Mouse (Mus musculus): ENCODE measurements around the gene Ifnk. TPM values are rescaled to one million over a fixed set of nuclear protein-coding genes. Genes with fewer than 3 reads are reported as not detected.

Ifnk gene
- total and polyA plus RNA-seq, 3 experiments = not detected

DNA sequence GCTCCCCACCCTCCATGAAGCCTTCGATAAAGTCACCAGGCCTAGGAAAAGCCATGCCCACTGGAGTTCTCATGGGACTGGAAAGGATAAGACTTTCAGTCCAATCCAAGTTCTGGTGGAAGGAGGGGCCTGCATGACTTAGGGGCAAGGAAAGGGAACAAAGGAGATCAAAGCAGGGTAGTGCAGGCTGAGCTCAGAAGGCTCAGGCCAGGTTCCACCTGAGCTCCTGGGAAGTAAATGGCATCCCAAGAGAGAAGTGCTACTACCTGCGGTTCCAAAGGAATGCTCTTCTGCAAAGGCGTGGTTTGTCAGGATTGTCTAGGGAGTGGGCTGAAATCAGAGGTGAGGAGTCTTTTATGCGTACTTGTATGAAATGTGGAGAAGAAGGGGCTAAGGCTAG lies 39.4 kb upstream of the Ifnk start:
- DNase-seq (ENCODE audit: extremely low read depth) = no peak
- Histone ChIP-seq H3K36me3 (replicated peaks in 1 of 2; ENCODE audit: control insufficient read depth in 1 of 2, insufficient read depth in 1 of 2, low read length in 1 of 2) (peaks cover 0 to 34% of the 10 kb centered on the region in 2 experiments), H3K4me1 (ENCODE audit: control insufficient read depth in 1 of 2, insufficient read depth in 2 of 2) (peaks cover 18 to 58% of the 10 kb centered on the region in 2 experiments), H3K9ac (ENCODE audit: insufficient read depth, low read depth) (no peak overlapping the region), H3K27ac (ENCODE audit: insufficient read depth, low read depth) (no peak overlapping the region), H3K4me2 (ENCODE audit: insufficient read depth, low read depth, poor library complexity, severe bottlenecking) (no peak overlapping the region), H3K9me3 (replicated peaks; ENCODE audit: low read length) (peaks cover 4% of the 10 kb centered on the region), H3K27me3 (replicated peaks) (no peaks in the 10 kb centered on the region), H3K4me3 (replicated peaks in 1 of 3; ENCODE audit: low read depth in 2 of 3, low read length in 2 of 3, poor library complexity in 1 of 3) (no peak overlapping the region), H3K79me2 (replicated peaks; ENCODE audit: control insufficient read depth, extremely low read depth, insufficient read depth, poor library complexity, severe bottlenecking) (no peaks in the 10 kb centered on the region)
- in situ Hi-C loops (cut with MboI; ENCODE audit: low pct_ligation_motif_present, low pct_unique_long_range_greater_than_20kb, low sequenced_read_pairs) (no loop called here), dilution Hi-C loops (cut with MboI; ENCODE audit: extremely low pct_ligation_motif_present, extremely low pct_unique_long_range_greater_than_20kb, low sequenced_read_pairs) (no loop called here)
- TF ChIP-seq ZNF384 (IDR thresholded peaks at IDR 0.05; ENCODE audit: low read depth, low read length) (no peak), E2F4 (IDR thresholded peaks at IDR 0.05; ENCODE audit: insufficient replicate concordance, low read depth, low read length) (no peak), TBP (conservative IDR thresholded peaks at IDR 0.05; ENCODE audit: low read depth, low read length) (no peak), MAFK (IDR thresholded peaks at IDR 0.05; ENCODE audit: insufficient replicate concordance, low read length) (no peak), ZC3H11A (IDR thresholded peaks at IDR 0.05; ENCODE audit: low read depth, low read length) (no peak), CTCF (conservative IDR thresholded peaks at IDR 0.05 in 1 of 2, IDR thresholded peaks at IDR 0.05 in 1 of 2; ENCODE audit: low read depth in 2 of 2, low read length in 2 of 2) (no peak), CHD2 (IDR thresholded peaks at IDR 0.05; ENCODE audit: low read length) (no peak)

DNA sequence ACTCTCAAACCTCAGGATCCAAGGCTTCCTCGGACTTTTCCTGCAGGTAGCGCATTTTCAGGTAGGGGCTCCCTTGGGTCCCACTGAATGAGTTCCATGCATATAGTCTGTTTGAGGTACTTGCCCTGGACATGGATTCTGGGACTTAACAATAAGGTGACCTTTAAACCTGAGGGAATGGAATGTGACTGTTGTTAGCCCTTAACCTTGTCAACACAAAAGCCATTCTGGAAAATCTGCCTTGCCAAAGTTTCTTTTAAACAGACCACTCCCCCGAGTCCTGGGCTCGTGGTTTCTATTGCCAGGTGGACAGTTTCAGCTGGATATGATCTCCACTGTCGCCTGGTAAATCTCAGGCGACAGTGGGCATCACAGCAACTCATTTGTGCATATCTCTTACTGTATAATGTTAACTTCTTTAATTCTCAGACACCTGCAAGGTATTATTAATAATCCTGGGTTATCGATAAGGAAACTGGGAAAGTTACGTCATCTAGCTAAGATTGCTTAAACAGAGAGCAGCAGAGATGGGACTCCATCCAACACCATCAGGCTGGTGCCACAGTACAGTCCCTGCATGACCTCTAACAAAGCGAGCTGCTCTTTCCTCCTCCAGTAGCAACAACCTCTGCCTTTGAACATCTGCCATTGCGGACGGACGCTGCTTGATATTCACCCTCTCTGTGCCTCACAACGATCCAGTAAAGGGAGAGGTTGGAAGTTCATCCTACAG lies 38.2 kb upstream of the Ifnk start:
- Histone ChIP-seq H3K9ac (ENCODE audit: insufficient read depth, low read depth) (no peak overlapping the region), H3K4me2 (ENCODE audit: insufficient read depth, low read depth, poor library complexity, severe bottlenecking) (no peak overlapping the region), H3K79me2 (replicated peaks; ENCODE audit: control insufficient read depth, extremely low read depth, insufficient read depth, poor library complexity, severe bottlenecking) (no peaks in the 10 kb centered on the region), H3K4me3 (replicated peaks in 1 of 3; ENCODE audit: low read depth in 2 of 3, low read length in 2 of 3, poor library complexity in 1 of 3) (no peak overlapping the region), H3K4me1 (ENCODE audit: control insufficient read depth in 1 of 2, insufficient read depth in 2 of 2) (peaks cover 20 to 63% of the 10 kb centered on the region in 2 experiments), H3K27ac (ENCODE audit: insufficient read depth, low read depth) (no peak overlapping the region), H3K36me3 (replicated peaks in 1 of 2; ENCODE audit: control insufficient read depth in 1 of 2, insufficient read depth in 1 of 2, low read length in 1 of 2) (peaks cover 0 to 33% of the 10 kb centered on the region in 2 experiments), H3K27me3 (replicated peaks) (no peaks in the 10 kb centered on the region), H3K9me3 (replicated peaks; ENCODE audit: low read length) (peaks cover 9% of the 10 kb centered on the region)
- DNase-seq (ENCODE audit: extremely low read depth) = no peak
- TF ChIP-seq ELF1 (IDR thresholded peaks at IDR 0.05; ENCODE audit: low read depth, low read length) = no peak
- TF ChIP-seq MEF2A (IDR thresholded peaks at IDR 0.05; ENCODE audit: borderline replicate concordance, low read depth, low read length) = no peak
- no peak for TF ChIP-seq CHD2 (IDR thresholded peaks at IDR 0.05; ENCODE audit: low read length)
- TF ChIP-seq BHLHE40 (IDR thresholded peaks at IDR 0.05; ENCODE audit: low read depth, low read length) = no peak
- dilution Hi-C loops (cut with MboI; ENCODE audit: extremely low pct_ligation_motif_present, extremely low pct_unique_long_range_greater_than_20kb, low sequenced_read_pairs) (no loop called here), in situ Hi-C loops (cut with MboI; ENCODE audit: low pct_ligation_motif_present, low pct_unique_long_range_greater_than_20kb, low sequenced_read_pairs) (no loop called here)

DNA sequence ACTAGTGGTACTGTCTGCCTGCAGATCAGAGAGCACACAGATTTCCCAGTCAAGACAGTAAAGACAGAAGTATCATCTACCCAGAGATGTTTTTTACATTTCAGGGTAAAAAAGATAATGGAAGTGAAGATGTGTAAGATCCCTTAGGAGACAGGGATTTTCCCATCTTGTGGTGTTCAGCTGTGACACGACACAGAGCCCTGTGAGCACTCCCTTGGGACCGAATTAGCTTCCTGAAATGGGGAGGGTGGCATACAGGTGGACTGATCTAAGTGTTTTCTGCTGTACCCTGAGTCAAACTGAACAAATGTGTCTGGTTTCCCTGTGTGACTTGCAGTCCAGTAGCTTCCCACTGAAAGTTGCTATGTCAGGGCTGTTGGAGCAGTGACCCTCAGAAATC lies 36.9 kb upstream of the Ifnk start:
- H3K4me1 ChIP-seq (ENCODE audit: control insufficient read depth in 1 of 2, insufficient read depth in 2 of 2) = peaks cover 24 to 68% of the 10 kb centered on the region in 2 experiments
- DNase-seq (ENCODE audit: extremely low read depth) = peak; percentile 72
- peaks cover 0 to 29% of the 10 kb centered on the region in 2 experiments for H3K36me3 ChIP-seq (replicated peaks in 1 of 2; ENCODE audit: control insufficient read depth in 1 of 2, insufficient read depth in 1 of 2, low read length in 1 of 2)
- dilution Hi-C loops (cut with MboI; ENCODE audit: extremely low pct_ligation_motif_present, extremely low pct_unique_long_range_greater_than_20kb, low sequenced_read_pairs) (no loop called here), in situ Hi-C loops (cut with MboI; ENCODE audit: low pct_ligation_motif_present, low pct_unique_long_range_greater_than_20kb, low sequenced_read_pairs) (no loop called here)
- no peaks in the 10 kb centered on the region for H3K79me2 ChIP-seq (replicated peaks; ENCODE audit: control insufficient read depth, extremely low read depth, insufficient read depth, poor library complexity, severe bottlenecking)
- H3K9me3 ChIP-seq (replicated peaks; ENCODE audit: low read length) = peaks cover 5% of the 10 kb centered on the region
- no peak overlapping the region for H3K4me3 ChIP-seq (replicated peaks in 1 of 3; ENCODE audit: low read depth in 2 of 3, low read length in 2 of 3, poor library complexity in 1 of 3)
- no peak overlapping the region for H3K9ac ChIP-seq (ENCODE audit: insufficient read depth, low read depth)
- H3K27ac ChIP-seq (ENCODE audit: insufficient read depth, low read depth) = peak overlapping the region; percentile 32; the same call in 1 of the 2 replicates
- peak overlapping the region; percentile 55 for H3K4me2 ChIP-seq (ENCODE audit: insufficient read depth, low read depth, poor library complexity, severe bottlenecking)
- no peaks in the 10 kb centered on the region for H3K27me3 ChIP-seq (replicated peaks)
- TF ChIP-seq CHD1 (IDR thresholded peaks at IDR 0.05; ENCODE audit: low read depth, low read length) (no peak), GABPA (IDR thresholded peaks at IDR 0.05; ENCODE audit: insufficient replicate concordance, low read depth, low read length) (no peak), ZNF384 (IDR thresholded peaks at IDR 0.05; ENCODE audit: low read depth, low read length) (peak; percentile 42), MEF2A (IDR thresholded peaks at IDR 0.05; ENCODE audit: borderline replicate concordance, low read depth, low read length) (no peak; the same call in 1 of the 2 replicates), MAZ (IDR thresholded peaks at IDR 0.05; ENCODE audit: low read depth, low read length) (no peak), TCF12 (IDR thresholded peaks at IDR 0.05; ENCODE audit: low read depth, low read length) (peak; percentile 78; the same call in 1 of the 2 replicates), KAT2A (IDR thresholded peaks at IDR 0.05; ENCODE audit: insufficient replicate concordance, low read length) (0 out of 2 replicates have a peak, but pooled peaks have one; percentile 54), RCOR1 (conservative IDR thresholded peaks at IDR 0.05; ENCODE audit: low read depth, low read length) (no peak), MYC (IDR thresholded peaks at IDR 0.05; ENCODE audit: low read depth, low read length) (0 out of 2 replicates have a peak, but pooled peaks have one; percentile 25), ETS1 (conservative IDR thresholded peaks at IDR 0.05; ENCODE audit: low read depth, low read length) (peak; percentile 75), SMC3 (IDR thresholded peaks at IDR 0.05; ENCODE audit: low read depth, low read length) (no peak; the same call in 1 of the 2 replicates), JUND (conservative IDR thresholded peaks at IDR 0.05; ENCODE audit: low read depth, low read length) (peak; percentile 34; the same call in 1 of the 2 replicates), ZMIZ1 (IDR thresholded peaks at IDR 0.05; ENCODE audit: low read depth, low read length) (peak; percentile 36; the same call in 1 of the 2 replicates), BHLHE40 (IDR thresholded peaks at IDR 0.05; ENCODE audit: low read depth, low read length) (peak; percentile 61; the same call in 1 of the 2 replicates), SIN3A (IDR thresholded peaks at IDR 0.05; ENCODE audit: low read length) (0 out of 2 replicates have a peak, but pooled peaks have one; percentile 31), POLR2AphosphoS2 (IDR thresholded peaks at IDR 0.05; ENCODE audit: low read depth, low read length) (no peak)

Measured in CH12.LX (cell line).